Mouse (Mus musculus): ENCODE results near the gene Cdk5rap1. TPM values are rescaled to one million over a fixed set of nuclear protein-coding genes. Genes with fewer than 3 reads are reported as not detected.

Gene Cdk5rap1
- total and polyA plus RNA-seq, 3 experiments, result 25.8 to 43.5 (median 32.0) TPM

DNA sequence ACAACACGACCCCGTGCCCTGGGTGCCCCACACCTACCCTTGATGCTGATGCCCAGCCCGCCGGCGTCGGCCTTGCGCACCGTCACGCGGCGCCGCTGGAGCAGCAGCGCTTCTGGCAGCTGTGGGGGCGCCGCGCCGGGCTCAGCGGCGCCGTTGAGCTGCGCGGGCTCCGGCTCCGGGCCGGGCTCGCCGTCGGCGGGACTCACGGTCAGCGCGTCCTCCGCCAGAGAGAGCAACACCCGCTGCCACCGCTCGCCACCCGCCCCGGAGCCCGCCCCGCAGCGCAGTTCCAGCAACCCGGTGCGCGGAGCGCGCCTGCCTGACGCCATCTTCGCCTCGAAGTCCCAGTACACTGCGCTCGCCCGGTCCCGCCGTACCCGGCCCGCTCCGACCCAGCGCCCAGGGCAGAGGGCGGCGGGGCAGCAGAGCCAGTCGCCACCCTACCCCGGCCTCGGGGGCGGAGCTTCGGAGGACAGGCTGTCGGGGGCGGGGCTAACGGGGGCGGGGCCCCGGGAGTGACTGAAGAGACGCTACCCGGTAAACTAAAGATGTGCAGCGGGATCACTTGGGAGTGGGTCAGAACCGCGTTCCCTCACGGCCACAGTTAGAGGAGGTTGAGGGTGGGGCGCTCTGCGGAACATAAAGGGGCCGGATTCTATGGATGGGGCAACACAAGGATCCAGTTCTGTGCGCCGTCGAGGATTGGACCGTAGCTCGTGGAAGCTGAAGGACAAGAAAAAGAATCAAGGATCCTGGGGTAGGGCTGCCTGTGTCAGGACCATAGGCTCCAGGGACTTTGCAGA, 35.0 kb upstream of the Cdk5rap1 start, which contains the start of gene Snta1:
Gene Snta1 (minus strand): TSS at position 457 of the 803 bp plus-strand sequence.
- no peak for DNase-seq (ENCODE audit: extremely low read depth)
- Histone ChIP-seq H3K36me3 (replicated peaks in 1 of 2; ENCODE audit: control insufficient read depth in 1 of 2, insufficient read depth in 1 of 2, low read length in 1 of 2) (no peaks in the 10 kb centered on the region), H3K4me1 (ENCODE audit: control insufficient read depth in 1 of 2, insufficient read depth in 2 of 2) (peaks cover 2 to 15% of the 10 kb centered on the region in 2 experiments; a peak in 3 of 4 replicates), H3K9ac (ENCODE audit: insufficient read depth, low read depth) (no peak within 1 kb of the TSS), H3K27ac (ENCODE audit: insufficient read depth, low read depth) (no peak within 1 kb of the TSS), H3K4me2 (ENCODE audit: insufficient read depth, low read depth, poor library complexity, severe bottlenecking) (no peak within 1 kb of the TSS), H3K27me3 (replicated peaks) (no peaks in the 10 kb centered on the region), H3K4me3 (replicated peaks in 1 of 3; ENCODE audit: low read depth in 2 of 3, low read length in 2 of 3, poor library complexity in 1 of 3) (no peak within 1 kb of the TSS), H3K79me2 (replicated peaks; ENCODE audit: control insufficient read depth, extremely low read depth, insufficient read depth, poor library complexity, severe bottlenecking) (no peaks in the 10 kb centered on the region), H3K9me3 (replicated peaks; ENCODE audit: low read length) (no peaks in the 10 kb centered on the region)
- TF ChIP-seq EP300 (IDR thresholded peaks at IDR 0.05; ENCODE audit: low read length), result no peak
- in situ Hi-C loops (cut with MboI; ENCODE audit: low pct_ligation_motif_present, low pct_unique_long_range_greater_than_20kb, low sequenced_read_pairs) (no loop called here), dilution Hi-C loops (cut with MboI; ENCODE audit: extremely low pct_ligation_motif_present, extremely low pct_unique_long_range_greater_than_20kb, low sequenced_read_pairs) (no loop called here)

DNA sequence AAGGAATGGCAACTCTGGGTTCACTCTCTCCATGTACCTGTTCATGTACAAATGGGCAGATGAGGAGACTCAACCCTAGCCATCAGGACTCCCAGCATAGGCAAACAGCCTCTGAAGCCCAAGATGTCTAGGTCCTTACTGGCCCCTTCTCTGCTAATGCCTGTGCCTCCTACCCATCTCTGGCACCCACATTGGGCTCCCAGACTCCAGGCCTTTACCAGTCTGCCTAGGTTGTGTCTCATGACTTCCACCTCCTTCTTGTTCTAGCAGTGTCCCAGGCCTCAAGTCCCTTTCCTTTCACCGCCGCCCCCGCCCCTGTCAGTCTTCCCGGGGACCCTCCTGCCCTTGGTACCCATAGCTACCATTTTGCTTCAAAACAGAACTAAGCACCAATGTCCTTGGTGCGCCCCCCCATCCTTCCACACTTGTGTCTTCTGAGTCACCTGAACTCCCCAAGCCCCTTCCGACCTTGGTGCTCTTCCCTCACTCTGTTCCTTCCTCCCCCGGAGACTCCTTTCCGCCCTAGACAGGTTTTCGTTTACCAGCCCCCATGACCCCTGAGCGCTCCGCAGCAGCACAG, 34.3 kb upstream of the Cdk5rap1 start:
- dilution Hi-C loops (cut with MboI; ENCODE audit: extremely low pct_ligation_motif_present, extremely low pct_unique_long_range_greater_than_20kb, low sequenced_read_pairs) (no loop called here), in situ Hi-C loops (cut with MboI; ENCODE audit: low pct_ligation_motif_present, low pct_unique_long_range_greater_than_20kb, low sequenced_read_pairs) (no loop called here)
- H3K27ac ChIP-seq (ENCODE audit: insufficient read depth, low read depth), result no peak overlapping the region
- H3K9ac ChIP-seq (ENCODE audit: insufficient read depth, low read depth), result no peak overlapping the region
- no peak overlapping the region for H3K4me2 ChIP-seq (ENCODE audit: insufficient read depth, low read depth, poor library complexity, severe bottlenecking)
- H3K27me3 ChIP-seq (replicated peaks), result no peaks in the 10 kb centered on the region
- H3K4me3 ChIP-seq (replicated peaks in 1 of 3; ENCODE audit: low read depth in 2 of 3, low read length in 2 of 3, poor library complexity in 1 of 3), result no peak overlapping the region
- no peaks in the 10 kb centered on the region for H3K36me3 ChIP-seq (replicated peaks in 1 of 2; ENCODE audit: control insufficient read depth in 1 of 2, insufficient read depth in 1 of 2, low read length in 1 of 2)
- no peak for DNase-seq (ENCODE audit: extremely low read depth)
- no peak for TF ChIP-seq KAT2A (IDR thresholded peaks at IDR 0.05; ENCODE audit: insufficient replicate concordance, low read length)
- TF ChIP-seq MAX (IDR thresholded peaks at IDR 0.05; ENCODE audit: low read length), result no peak
- TF ChIP-seq NELFE (IDR thresholded peaks at IDR 0.05; ENCODE audit: low read depth, low read length), result no peak
- no peak for TF ChIP-seq USF1 (IDR thresholded peaks at IDR 0.05; ENCODE audit: low read depth, low read length)
- TF ChIP-seq ELF1 (IDR thresholded peaks at IDR 0.05; ENCODE audit: low read depth, low read length), result no peak
- TF ChIP-seq E2F4 (IDR thresholded peaks at IDR 0.05; ENCODE audit: insufficient replicate concordance, low read depth, low read length), result no peak
- TF ChIP-seq HCFC1 (IDR thresholded peaks at IDR 0.05; ENCODE audit: low read depth, low read length), result no peak
- no peak for TF ChIP-seq IRF4 (IDR thresholded peaks at IDR 0.05; ENCODE audit: low read depth, low read length)
- TF ChIP-seq RCOR1 (conservative IDR thresholded peaks at IDR 0.05; ENCODE audit: low read depth, low read length), result no peak
- no peak for TF ChIP-seq EP300 (IDR thresholded peaks at IDR 0.05; ENCODE audit: low read length)
- TF ChIP-seq UBTF (IDR thresholded peaks at IDR 0.05; ENCODE audit: low read depth, low read length), result no peak
- no peak for TF ChIP-seq TCF12 (IDR thresholded peaks at IDR 0.05; ENCODE audit: low read depth, low read length)
- no peaks in the 10 kb centered on the region for H3K79me2 ChIP-seq (replicated peaks; ENCODE audit: control insufficient read depth, extremely low read depth, insufficient read depth, poor library complexity, severe bottlenecking)
- H3K9me3 ChIP-seq (replicated peaks; ENCODE audit: low read length), result no peaks in the 10 kb centered on the region
- peaks cover 2 to 15% of the 10 kb centered on the region in 2 experiments; a peak in 3 of 4 replicates for H3K4me1 ChIP-seq (ENCODE audit: control insufficient read depth in 1 of 2, insufficient read depth in 2 of 2)
